Mouse (Mus musculus) testis, adult 2 months (tissue): Measurements from ENCODE around the gene Myo5c.

Experiments used
- CTCF ChIP-seq: fragments of 200-500 bp; IDR thresholded peaks from 2 replicates; pipeline ENCODE4 v1.5.1; 2012; ENCODE audit warnings: low read depth, mild to moderate bottlenecking, inconsistent platforms, low read length, moderate library complexity; ENCODE audit not compliant: control insufficient read depth, insufficient read depth, insufficient replicate concordance
- POLR2A ChIP-seq: fragments of 200-500 bp; IDR thresholded peaks from 2 replicates; pipeline ENCODE4 v1.6.1; 2012; ENCODE audit warnings: low read depth, mild to moderate bottlenecking, inconsistent platforms, low read length, moderate library complexity; ENCODE audit not compliant: control insufficient read depth

GRCm38 (mm10) chr9:75271539-75271938 lies 39.7 kb downstream of the Myo5c start:
- TF ChIP-seq CTCF: no peak
- no peak for TF ChIP-seq POLR2A
